Mouse (Mus musculus): ENCODE data around the gene Bpifb5. TPM values are rescaled to one million over a fixed set of nuclear protein-coding genes. Genes with fewer than 3 reads are reported as not detected.
"Not testable (repeated sequence)": the region's sequence is repeated elsewhere in the genome, so short reads cannot be mapped to it uniquely, and the experiment has no call there.

Bpifb5 gene
- polyA plus RNA-seq (2012; rRNA removed) = 0.21 TPM in 1 of 2 replicates, not detected in the other

- TF ChIP-seq POLR2A (IDR thresholded peaks at IDR 0.05; ENCODE audit: extremely low read depth, insufficient read depth, low read length) = no peak
- TF ChIP-seq CTCF (IDR thresholded peaks at IDR 0.05; ENCODE audit: extremely low read depth, insufficient read depth, low read length) = no peak
- H3K4me1 ChIP-seq (ENCODE audit: control insufficient read depth, insufficient read depth, low read length) = no peaks in the 10 kb centered on the region; the same call in 1 of the 2 replicates
- no peak within 1 kb of the TSS for H3K27ac ChIP-seq (ENCODE audit: insufficient read depth, low read length)
- no peak within 1 kb of the TSS for H3K4me3 ChIP-seq (ENCODE audit: insufficient read depth, low read length)
Observed at GRCm38 (mm10) chr2:154223265-154223916, at the start of gene Bpifb5. Gene Bpifb5, plus strand, starts transcription at chr2:154223742.

GRCm38 (mm10) chr2:154181900-154182299 lies 41.6 kb upstream of the Bpifb5 start:
- not testable (repeated sequence) for H3K4me3 ChIP-seq (ENCODE audit: insufficient read depth, low read length); H3K4me1 ChIP-seq (ENCODE audit: control insufficient read depth, insufficient read depth, low read length); H3K27ac ChIP-seq (ENCODE audit: insufficient read depth, low read length)

- H3K27ac ChIP-seq (ENCODE audit: insufficient read depth, low read length); H3K4me1 ChIP-seq (ENCODE audit: control insufficient read depth, insufficient read depth, low read length); H3K4me3 ChIP-seq (ENCODE audit: insufficient read depth, low read length): not testable (repeated sequence)
Observed at GRCm38 (mm10) chr2:154183061-154183460, 40.5 kb upstream of the Bpifb5 start.

GRCm38 (mm10) chr2:154185319-154185718 lies 38.2 kb upstream of the Bpifb5 start:
- H3K4me3 ChIP-seq (ENCODE audit: insufficient read depth, low read length) = no peak overlapping the region
- no peaks in the 10 kb centered on the region for H3K4me1 ChIP-seq (ENCODE audit: control insufficient read depth, insufficient read depth, low read length)
- no peak for TF ChIP-seq POLR2A (IDR thresholded peaks at IDR 0.05; ENCODE audit: extremely low read depth, insufficient read depth, low read length)
- no peak for TF ChIP-seq CTCF (IDR thresholded peaks at IDR 0.05; ENCODE audit: extremely low read depth, insufficient read depth, low read length)
- no peak overlapping the region for H3K27ac ChIP-seq (ENCODE audit: insufficient read depth, low read length)

- H3K27ac ChIP-seq (ENCODE audit: insufficient read depth, low read length) = no peak overlapping the region
- TF ChIP-seq POLR2A (IDR thresholded peaks at IDR 0.05; ENCODE audit: extremely low read depth, insufficient read depth, low read length) = no peak
- no peak for TF ChIP-seq CTCF (IDR thresholded peaks at IDR 0.05; ENCODE audit: extremely low read depth, insufficient read depth, low read length)
- H3K4me1 ChIP-seq (ENCODE audit: control insufficient read depth, insufficient read depth, low read length) = no peaks in the 10 kb centered on the region
- H3K4me3 ChIP-seq (ENCODE audit: insufficient read depth, low read length) = no peak overlapping the region
Observed at GRCm38 (mm10) chr2:154185748-154186147, 37.8 kb upstream of the Bpifb5 start.

- TF ChIP-seq CTCF (IDR thresholded peaks at IDR 0.05; ENCODE audit: extremely low read depth, insufficient read depth, low read length) (no peak), POLR2A (IDR thresholded peaks at IDR 0.05; ENCODE audit: extremely low read depth, insufficient read depth, low read length) (no peak)
- H3K4me3 ChIP-seq (ENCODE audit: insufficient read depth, low read length) = no peak overlapping the region
- H3K27ac ChIP-seq (ENCODE audit: insufficient read depth, low read length) = no peak overlapping the region
- H3K4me1 ChIP-seq (ENCODE audit: control insufficient read depth, insufficient read depth, low read length) = no peaks in the 10 kb centered on the region
Observed at GRCm38 (mm10) chr2:154187468-154187867, 36.1 kb upstream of the Bpifb5 start.

GRCm38 (mm10) chr2:154189877-154190434 lies 33.6 kb upstream of the Bpifb5 start:
- TF ChIP-seq POLR2A (IDR thresholded peaks at IDR 0.05; ENCODE audit: extremely low read depth, insufficient read depth, low read length) (no peak), CTCF (IDR thresholded peaks at IDR 0.05; ENCODE audit: extremely low read depth, insufficient read depth, low read length) (no peak)
- no peaks in the 10 kb centered on the region for H3K4me1 ChIP-seq (ENCODE audit: control insufficient read depth, insufficient read depth, low read length)
- H3K27ac ChIP-seq (ENCODE audit: insufficient read depth, low read length) = no peak overlapping the region
- H3K4me3 ChIP-seq (ENCODE audit: insufficient read depth, low read length) = no peak overlapping the region

GRCm38 (mm10) chr2:154190546-154191258 lies 32.8 kb upstream of the Bpifb5 start, which contains the start of gene Bpifb1:
Gene Bpifb1, plus strand, starts transcription at chr2:154190818.
- Histone ChIP-seq H3K4me1 (ENCODE audit: control insufficient read depth, insufficient read depth, low read length) (no peaks in the 10 kb centered on the region), H3K4me3 (ENCODE audit: insufficient read depth, low read length) (no peak within 1 kb of the TSS), H3K27ac (ENCODE audit: insufficient read depth, low read length) (no peak within 1 kb of the TSS)
- TF ChIP-seq CTCF (IDR thresholded peaks at IDR 0.05; ENCODE audit: extremely low read depth, insufficient read depth, low read length) (0 out of 2 replicates have a peak, but pooled peaks have one; percentile 27), POLR2A (IDR thresholded peaks at IDR 0.05; ENCODE audit: extremely low read depth, insufficient read depth, low read length) (no peak)

- Histone ChIP-seq H3K4me1 (ENCODE audit: control insufficient read depth, insufficient read depth, low read length) (no peaks in the 10 kb centered on the region), H3K4me3 (ENCODE audit: insufficient read depth, low read length) (no peak overlapping the region), H3K27ac (ENCODE audit: insufficient read depth, low read length) (no peak overlapping the region)
- no peak for TF ChIP-seq POLR2A (IDR thresholded peaks at IDR 0.05; ENCODE audit: extremely low read depth, insufficient read depth, low read length)
Observed at GRCm38 (mm10) chr2:154192141-154192540, 31.4 kb upstream of the Bpifb5 start.

- H3K4me1 ChIP-seq (ENCODE audit: control insufficient read depth, insufficient read depth, low read length) = no peaks in the 10 kb centered on the region
- TF ChIP-seq POLR2A (IDR thresholded peaks at IDR 0.05; ENCODE audit: extremely low read depth, insufficient read depth, low read length) = no peak
- TF ChIP-seq CTCF (IDR thresholded peaks at IDR 0.05; ENCODE audit: extremely low read depth, insufficient read depth, low read length) = no peak
- H3K4me3 ChIP-seq (ENCODE audit: insufficient read depth, low read length) = no peak overlapping the region
- no peak overlapping the region for H3K27ac ChIP-seq (ENCODE audit: insufficient read depth, low read length)
Observed at GRCm38 (mm10) chr2:154193071-154193470, 30.5 kb upstream of the Bpifb5 start.
